Mouse (Mus musculus): ENCODE results near the gene Ube2n.

The Ube2n gene
- long read RNA-seq, experiment 1, transcript Ube2n-201 (4 exons, 3,867 nt) = major isoform, 97 of 103 reads
- long read RNA-seq, experiment 1, partial matches to known transcripts = 0 of 103 reads
- long read RNA-seq, experiment 1, other reads (novel, unspliced or antisense) = 6 of 103 reads
- long read RNA-seq, experiment 2, transcript Ube2n-201 (4 exons, 3,867 nt) = major isoform, 105 of 116 reads
- long read RNA-seq, experiment 2, partial matches to known transcripts = 2 of 116 reads
- long read RNA-seq, experiment 2, other reads (novel, unspliced or antisense) = 7 of 116 reads

DNA sequence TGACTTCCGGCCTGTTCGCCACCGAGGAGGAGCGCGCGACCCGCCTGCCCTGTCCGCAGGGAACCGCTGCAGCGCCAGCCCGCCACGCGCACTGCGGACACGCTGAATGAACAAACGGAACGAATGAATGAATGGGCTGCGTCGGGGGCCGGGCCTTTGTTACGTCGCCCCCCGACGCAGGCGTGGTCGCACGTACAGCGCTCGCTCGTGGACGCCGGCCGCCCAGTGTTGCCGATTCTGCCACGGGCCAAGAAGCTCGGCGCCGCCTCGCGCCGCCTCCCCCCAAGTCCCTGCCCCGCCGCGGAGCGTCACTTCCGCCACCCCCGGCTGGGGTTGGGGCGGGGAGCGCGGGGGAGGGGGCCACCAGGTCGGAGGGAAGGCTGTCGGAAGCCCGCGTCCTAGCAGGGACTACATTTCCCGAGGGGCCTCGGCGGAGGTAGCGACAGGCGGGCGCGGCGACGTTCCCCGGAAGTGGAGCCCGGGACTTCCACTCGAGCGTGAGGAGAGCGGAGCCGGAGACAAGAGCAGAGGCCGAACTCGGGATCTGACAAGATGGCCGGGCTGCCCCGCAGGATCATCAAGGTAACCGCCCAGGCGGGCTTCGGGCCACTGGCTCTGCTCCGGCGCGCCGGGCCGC is at the start of gene Ube2n:
Gene Ube2n (plus strand): TSS at position 490 of the 637 bp plus-strand sequence.
- intact Hi-C loops (cut with DNase I) = no loop called here

DNA sequence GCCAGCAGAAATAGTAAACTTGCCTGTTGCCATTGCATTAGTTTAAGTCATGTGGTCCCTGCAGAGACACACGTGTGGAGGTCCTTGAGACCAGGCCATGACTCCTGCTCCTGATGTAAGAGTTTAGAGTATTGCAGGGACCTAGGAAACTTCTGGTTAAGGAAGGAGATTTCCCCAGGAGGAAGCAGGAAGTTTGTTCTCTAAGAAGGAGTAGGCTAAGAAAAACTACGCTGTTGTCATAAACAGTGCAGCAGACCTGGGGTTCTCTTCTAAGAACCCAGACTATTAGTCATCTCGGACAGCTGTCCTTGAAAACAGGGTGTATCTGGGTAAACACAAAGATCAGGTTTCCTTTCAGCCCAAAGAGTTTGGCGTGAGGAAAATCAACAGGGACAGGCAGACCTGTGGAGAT is 49.5 kb upstream of the Ube2n start:
- intact Hi-C loops (cut with DNase I) = no loop called here

DNA sequence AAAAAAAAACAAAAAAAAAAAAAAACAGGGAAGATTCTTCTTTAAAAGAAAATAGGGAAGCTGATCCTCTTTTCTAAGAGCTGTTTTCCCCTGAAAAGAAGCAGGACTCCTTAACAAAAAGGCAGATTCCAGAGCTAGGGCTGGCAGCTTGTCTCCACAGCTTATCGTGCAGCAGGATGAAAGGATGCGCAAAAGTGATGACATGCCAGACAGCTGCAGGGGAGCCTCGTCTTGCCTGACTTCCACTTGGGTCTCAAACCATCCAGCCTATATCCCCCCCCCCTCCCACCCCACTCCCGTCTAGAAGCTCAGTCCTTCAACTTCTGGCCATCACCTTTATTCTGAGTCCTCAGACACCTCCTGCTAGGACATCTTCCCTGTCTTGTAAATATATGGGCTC is 46.1 kb upstream of the Ube2n start:
- intact Hi-C loops (cut with DNase I) = no loop called here

DNA sequence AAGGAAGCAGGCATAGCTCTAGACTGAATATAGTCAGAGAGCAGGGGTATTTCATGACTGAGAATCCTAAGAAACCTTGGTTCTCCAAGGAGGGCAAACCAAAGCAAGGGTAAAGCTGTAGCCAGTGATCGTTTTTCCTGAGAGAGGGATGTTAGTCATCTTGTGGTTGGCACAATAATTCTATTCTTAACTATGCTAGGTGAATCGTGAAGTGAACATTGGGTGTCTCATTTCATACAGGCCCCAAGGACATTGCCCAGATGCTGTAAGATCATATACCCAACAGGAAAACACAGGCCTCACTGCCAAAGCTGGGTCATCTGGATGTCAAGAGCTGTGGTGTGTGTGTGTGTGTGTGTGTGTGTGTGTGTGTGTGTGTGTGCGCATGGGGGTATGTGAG is 43.8 kb upstream of the Ube2n start:
- intact Hi-C loops (cut with DNase I) = no loop called here

DNA sequence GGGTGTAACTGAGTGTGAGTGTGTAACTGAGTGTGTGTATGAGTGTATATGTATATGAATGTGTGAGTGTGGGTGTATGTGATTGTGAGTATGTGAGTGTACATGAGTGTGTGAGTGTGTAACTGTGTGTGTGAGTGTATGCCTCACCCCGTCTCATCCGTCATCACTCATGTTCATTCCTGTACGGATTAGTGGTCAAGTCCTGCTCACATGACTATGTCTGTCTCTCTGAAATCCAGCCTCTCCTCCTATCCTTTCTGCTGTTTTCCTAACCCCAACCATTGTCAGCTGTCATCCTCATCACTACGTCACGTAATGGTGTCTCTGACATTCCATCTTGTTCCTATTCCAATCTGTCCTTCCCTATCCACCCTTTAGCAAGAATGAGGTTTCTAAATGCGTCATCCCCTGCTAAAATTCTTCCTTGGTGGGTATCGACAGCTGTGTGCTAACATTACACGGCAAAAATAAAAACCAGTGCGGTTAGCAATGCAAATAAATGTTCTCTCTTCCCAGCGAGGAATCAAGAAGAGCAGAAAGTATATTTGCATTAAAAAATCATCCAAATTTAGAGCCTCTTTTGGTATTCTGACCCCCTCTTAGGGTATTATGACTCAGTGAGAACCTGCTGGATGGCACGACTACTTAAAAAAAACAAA is 42.9 kb upstream of the Ube2n start:
- intact Hi-C loops (cut with DNase I) = no loop called here

DNA sequence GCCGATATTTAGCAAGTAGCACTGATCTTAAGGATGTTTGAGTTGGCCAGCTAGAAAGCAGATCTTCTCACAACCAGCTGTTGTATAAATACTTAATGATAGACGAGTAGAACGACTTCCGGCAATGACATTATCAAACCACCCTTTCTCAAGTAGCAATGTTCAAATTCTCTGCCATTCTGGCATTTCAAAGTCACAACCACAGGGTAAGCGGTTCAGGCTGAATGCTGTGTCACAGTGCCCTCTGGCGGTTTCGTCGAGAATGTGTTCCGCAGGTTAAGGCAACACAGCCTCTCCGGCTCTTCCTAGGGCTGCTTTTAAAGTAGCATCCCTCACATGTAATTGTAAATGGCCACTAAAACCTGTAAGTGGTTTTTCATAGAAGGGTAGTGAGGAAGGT is 39.0 kb upstream of the Ube2n start:
- intact Hi-C loops (cut with DNase I) = loop anchor here (1.0 to 5.0 kb wide), 4 partner anchors 57 to 485 kb away; no protein-coding TSS in a partner anchor

DNA sequence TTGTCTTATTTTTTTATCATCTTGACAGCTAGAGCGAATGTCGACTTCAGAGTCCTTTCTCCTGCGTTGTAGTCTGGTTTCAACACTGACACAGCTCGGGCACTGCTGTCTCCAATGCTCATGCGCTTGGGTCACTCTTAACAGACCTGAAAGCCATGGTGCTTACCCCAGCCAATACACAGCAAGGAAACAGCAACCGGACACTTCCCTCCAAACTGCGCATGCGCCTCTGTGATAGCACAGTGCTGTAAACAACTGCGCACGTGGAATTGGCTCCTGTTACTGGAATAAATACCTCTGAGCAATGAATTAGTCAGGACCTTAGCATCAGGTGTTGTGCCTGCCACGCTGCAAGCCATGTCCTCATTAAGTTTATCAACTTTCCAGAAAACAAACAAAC is 37.4 kb upstream of the Ube2n start:
- intact Hi-C loops (cut with DNase I) = loop anchor here (5.0 kb wide), 2 partner anchors 375 to 390 kb away; no protein-coding TSS in a partner anchor

DNA sequence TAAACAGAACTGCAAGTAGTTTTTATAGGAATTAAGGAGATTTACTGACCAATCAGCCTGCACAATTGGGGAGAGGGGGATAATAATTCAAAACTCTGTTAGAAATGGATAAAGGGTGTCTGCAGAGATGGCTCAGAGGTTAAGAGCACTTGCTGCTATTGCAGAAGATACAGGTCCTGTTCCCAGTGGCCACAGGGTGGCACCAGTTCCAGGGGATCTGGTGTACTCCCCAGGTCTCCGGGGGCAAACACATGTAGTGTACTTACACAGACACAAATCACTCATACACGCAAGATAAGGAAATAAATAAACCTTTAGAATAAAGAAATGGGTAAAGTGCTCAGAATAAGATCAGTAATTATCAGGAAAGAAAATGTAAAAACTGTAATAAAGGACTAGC is 25.3 kb upstream of the Ube2n start:
- intact Hi-C loops (cut with DNase I) = loop anchor here (5.0 to 10.0 kb wide), 2 partner anchors 403 to 875 kb away; no protein-coding TSS in a partner anchor

DNA sequence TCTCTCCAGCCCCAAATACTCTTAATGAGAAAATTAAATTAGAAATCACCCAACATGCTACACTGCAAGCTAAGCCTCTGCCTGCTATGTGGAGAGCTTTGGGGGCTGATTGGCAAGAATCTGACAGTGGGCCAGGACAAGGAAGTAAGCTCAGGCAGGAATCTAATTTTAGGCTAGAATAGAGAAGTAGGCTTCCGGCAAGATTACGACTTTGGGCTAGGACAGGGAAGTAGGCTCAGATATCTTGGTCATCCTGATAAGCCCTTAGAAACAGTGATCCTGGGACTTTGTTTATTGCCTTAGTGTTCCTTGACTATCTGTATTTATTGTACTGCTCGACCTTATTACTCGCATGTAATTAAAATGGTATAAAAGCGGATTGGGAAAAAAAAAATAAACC is 20.7 kb upstream of the Ube2n start:
- intact Hi-C loops (cut with DNase I) = no loop called here

DNA sequence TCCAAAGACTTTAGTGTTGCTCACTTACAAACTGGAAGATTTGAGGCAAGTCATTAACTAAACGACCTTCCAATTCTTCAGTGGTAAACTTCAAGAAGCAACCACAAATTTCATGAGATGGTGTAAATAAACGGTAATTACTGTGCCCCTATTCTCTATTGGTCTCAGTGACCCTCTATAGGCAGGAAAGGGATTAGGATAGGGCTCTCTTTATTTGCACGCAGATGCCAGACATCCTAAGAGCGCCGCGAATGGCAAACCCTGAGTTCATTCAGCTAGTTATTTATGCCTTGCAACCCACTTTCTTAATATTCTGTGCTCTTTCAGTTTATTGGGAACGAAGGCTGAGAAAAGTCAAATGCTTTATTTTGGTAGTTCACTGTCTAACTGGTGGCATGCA is 13.9 kb upstream of the Ube2n start:
- intact Hi-C loops (cut with DNase I) = no loop called here

DNA sequence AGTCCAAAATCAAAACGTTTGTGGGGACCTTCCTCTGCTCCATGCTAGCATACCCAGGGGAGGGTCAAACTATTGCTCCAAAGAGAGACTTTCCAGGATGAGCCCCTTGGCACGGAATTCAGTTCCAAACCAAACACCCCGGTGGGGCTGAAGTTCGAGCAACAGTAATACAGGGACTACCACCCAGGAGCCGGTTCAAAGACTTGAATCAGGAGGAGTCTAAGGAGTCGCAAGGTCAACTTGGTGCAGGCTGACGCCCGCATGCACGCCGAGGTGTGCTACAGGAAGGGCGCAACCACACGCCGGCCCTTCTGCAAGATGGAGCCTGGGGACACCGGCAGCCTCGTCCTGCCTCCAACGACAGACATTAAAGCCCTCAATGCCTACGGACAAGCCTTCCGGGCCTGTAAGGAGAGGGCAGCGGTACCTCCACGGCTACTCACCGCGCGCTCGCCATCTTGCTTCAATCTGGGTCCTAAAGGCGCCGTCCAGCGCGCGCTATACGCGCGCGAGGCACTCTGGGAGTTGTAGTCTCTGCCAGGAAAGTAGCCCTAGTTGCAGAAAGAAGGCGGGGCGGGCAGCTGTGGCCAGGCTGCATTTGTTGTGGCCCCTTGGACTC is 13.4 kb upstream of the Ube2n start, which contains the start of gene Mrpl42:
Gene Mrpl42 (minus strand): TSS at position 478 of the 619 bp plus-strand sequence.
- intact Hi-C loops (cut with DNase I) = no loop called here

DNA sequence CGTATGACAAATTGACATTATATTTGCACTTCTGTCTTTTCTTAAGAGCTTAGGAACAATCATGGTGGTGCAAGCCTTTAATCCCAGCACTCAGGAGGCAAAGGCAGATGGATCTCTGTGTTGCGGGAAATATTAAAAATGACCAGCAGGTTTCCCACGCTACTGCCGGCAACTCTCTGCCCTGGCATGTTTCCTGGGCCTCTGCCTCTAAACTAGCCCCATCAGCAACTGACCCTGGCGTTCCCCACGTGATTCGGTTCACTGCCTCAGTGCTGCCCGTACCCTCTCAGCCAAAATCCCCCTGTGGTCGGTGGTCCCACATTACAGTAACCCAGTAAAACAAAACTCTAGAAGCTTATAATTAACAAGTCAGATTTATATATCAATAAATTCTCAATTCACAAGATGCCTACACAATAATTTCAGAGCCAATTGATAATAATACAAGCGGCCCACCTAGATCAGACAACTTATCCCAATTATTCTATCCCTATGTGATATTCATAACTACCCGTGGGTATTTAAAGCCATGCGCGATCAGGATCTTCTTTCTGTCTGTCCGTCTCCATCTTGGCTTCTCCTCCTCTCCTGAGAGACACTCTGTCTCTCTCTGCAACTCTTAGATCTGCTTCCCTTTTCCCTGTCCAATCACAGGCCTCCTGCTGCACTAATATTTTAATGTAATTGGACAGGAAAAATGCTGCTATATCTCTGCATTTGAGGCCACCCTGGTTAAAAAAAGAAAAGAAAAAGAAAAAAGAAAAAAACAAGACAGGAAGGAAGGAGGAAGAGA is 11.3 kb upstream of the Ube2n start:
- intact Hi-C loops (cut with DNase I) = no loop called here

DNA sequence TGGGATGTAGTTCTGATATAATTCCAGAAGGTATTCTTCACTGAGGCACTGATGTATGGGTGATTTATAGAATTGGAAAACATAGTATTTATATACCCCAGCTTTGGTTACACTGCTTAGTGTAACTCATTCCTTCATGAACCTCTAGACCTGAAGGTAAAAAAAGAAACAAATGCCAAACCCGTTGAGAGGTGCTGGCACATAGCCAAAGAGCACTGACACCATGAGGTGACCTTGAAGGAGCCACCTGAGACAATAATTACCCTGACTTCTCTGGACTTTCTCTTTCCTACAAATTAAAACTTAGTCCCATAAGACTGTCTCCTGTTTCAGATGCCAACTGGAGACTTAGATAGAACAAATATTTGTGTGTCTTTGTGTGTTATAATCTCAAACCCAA is 10.6 kb upstream of the Ube2n start:
- intact Hi-C loops (cut with DNase I) = no loop called here

DNA sequence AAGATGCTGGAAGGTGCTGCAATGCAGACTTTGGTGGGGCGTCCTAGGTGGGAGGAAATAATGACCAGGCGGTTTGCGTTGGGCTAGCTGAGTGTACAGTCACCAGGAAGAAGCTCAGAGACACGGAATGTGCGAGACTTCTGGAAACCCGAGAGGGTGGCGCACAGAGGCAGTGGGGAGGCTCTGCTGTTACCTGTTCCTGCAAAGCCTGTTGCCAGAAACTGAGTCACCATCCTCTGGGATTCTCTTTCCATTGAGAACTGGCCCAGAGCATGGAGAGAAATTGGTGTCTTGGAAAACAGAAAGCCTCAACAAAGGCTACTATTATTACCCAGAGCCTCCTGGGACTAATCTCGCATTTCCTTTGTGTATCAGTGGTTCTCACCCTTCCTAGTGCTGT is 6.8 kb upstream of the Ube2n start:
- intact Hi-C loops (cut with DNase I) = no loop called here

DNA sequence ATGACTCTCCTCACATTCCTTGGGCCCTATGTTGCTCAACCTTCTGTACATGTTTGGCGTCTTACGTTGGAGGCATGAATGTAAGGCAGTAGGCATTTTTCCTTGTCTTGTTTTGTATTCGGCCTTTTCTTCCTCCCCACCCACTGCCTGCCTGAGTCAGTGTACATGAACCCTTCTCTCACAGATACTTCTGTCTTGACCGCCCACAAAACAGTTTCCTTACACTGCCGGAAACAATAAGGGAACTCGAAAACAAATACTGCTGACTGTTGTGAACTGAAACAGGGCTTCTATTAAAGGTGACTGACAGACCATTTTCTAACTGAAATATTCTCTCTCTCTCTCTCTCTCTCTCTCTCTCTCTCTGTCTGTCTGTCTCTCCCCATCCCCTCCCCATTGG is 6.2 kb upstream of the Ube2n start:
- intact Hi-C loops (cut with DNase I) = no loop called here

DNA sequence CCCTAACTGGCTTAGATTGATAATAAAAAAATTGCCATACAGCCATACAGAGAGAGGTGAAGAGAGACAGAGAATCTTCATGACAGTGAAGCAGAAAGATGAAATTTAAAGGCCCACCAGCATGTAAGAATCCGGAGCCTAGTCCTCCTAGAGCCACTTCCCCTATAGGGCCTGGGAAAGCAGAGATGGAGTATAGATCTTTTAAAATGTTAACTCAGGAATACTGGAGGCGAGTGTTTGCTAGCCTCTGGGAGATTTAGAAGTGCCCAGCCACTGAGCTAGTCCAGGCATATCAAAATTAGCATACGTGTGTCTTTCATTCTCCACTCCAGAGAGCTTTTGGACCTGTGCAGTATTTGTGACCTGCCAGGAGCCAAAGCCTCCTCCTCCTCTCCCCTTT is 5.7 kb upstream of the Ube2n start:
- intact Hi-C loops (cut with DNase I) = no loop called here

DNA sequence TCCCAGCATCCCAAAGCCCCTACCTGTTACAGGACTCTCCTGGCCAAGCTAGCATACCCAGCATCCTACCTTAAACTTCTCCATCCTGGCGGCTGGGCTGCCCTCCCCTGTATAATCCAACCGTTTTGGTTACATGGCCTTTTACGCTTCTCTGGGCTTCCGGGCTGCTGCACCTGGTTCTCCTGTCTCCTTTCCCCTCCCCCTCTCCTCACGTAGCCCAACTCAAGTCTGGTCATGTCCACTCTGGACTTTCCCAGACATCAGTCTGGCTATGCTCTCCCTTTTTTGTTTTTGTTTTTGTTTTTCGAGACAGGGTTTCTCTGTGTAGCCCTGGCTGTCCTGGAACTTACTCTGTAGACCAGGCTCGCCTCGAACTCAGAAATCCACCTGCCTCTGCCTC is 2.3 kb upstream of the Ube2n start:
- intact Hi-C loops (cut with DNase I) = no loop called here

DNA sequence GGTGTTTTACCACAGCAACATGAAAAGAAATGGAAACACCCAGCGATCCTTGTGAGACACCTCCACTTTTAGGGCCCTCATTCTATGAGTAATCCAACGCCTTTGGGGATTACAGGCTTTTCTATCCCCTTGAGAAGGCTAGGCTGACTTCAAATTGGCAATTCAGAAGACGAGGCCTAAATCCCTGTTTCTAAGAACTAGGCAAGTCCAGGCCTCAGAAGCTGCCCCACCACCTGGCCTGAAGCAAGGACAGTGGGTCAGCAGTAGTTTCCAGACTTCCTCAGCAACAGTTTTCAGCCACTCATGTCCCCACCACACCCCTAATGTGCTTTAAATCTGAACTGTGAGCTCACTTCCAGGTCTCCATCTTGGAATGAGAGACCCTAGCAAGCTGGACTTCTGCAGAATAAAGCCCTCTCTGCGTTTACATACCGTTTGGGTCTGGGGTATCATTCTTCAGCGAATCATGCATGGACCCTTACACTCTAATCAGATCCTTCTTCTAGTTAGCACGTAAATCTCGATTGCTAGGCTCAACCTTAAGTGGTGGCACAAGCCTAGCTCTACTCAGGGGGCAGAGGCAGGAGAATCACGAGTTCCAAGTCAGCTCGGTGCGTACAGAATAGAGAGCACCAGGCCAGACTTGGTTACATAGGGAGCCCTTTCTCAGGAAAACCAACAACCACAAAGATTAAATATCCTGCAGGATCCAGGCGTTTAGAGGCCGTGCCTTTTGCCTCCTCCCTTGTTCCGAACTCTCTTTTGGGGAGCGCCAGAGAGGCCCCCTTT is 983 bp upstream of the Ube2n start:
- intact Hi-C loops (cut with DNase I) = no loop called here

DNA sequence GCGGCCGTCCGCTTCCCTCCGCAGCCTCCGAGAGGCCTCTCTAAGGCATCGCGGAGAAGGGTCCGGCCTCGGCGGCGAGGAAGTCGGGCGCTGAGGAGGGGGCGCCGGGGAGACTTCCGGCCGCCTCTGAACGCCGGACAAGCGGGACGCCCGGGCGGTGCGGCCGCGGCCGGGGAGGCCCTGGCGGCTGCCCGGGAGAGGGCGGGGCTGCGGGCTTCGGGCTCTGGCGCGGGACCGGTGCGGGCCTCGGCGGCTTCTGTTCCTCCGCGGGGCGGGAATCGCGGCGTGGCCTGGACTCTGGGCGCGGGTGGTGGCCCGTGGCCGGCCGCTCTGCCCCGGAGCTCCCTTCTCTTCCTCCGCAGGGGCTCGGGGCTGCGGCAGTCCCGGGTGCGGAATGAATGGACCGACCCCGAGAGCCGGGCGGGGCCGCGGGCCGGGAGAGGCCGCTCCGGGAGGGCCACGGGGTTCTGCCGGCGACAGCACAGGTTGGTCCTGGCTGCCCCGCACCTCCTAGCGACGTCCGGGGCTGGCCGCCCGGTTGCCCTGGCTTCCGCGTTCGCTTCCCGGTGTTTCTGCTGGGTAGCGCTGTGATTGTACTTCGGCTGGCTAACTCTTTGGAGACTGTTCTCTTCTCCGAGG is 467 bp downstream of the Ube2n start:
- intact Hi-C loops (cut with DNase I) = no loop called here

DNA sequence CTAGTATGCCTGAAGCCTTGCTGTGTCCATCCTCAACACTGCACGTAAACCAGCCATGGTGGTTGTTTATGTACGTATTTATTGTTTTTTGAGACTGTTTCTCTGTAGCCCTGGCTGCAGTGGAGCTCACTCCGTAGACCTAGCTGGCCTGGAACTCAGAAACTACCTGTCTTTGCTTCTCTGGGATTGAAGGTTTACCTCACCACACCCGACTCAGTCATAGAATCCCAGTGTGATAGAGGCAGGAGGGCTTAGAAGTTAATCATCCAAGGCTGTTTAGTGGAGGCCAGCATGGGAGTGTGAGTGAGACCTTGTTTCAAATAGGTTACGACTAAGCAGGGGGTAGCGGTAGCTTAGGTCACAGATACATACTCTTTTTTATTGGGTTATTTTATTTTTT is 2.7 kb downstream of the Ube2n start:
- intact Hi-C loops (cut with DNase I) = no loop called here
